Mouse (Mus musculus): ENCODE measurements around the gene Neurog2.

Neurog2 gene

GRCm38 (mm10) chr3:127633080-127634032 is at the start of gene Neurog2:
TSS of gene Neurog2 (plus strand) at chr3:127633135.
- POLR2A ChIA-PET: interaction anchor here (0.6 to 2.0 kb wide), 16 partner anchors 7 to 263 kb away, joined by 3 to 7 read pairs (median 3); partner anchors contain the start of genes Fam241a (in 1 of the 4) and Larp7 (in 1 of the 4)
- CTCF ChIA-PET: interaction anchor here (0.5 to 4.0 kb wide), 46 partner anchors 8 to 1724 kb away, joined by 3 to 30 read pairs (median 4); partner anchors contain the start of genes Alpk1 (in 2 of the 4) and Ank2 (in 1 of the 4)

GRCm38 (mm10) chr3:127597136-127597535 is 35.8 kb upstream of the Neurog2 start:
- ChIA-PET POLR2A (interaction anchor here in 1 of 4 experiments (0.6 kb wide), 1 partner anchor 652 kb away, joined by 3 read pairs; no protein-coding TSS in a partner anchor), CTCF (no interaction called here)

- POLR2A ChIA-PET: interaction anchor here in 1 of 4 experiments (0.6 kb wide), 1 partner anchor 20 kb away, joined by 3 read pairs; no protein-coding TSS in a partner anchor
- CTCF ChIA-PET: interaction anchor here in 1 of 4 experiments (0.6 kb wide), 1 partner anchor 50 kb away, joined by 6 read pairs; no protein-coding TSS in a partner anchor
Measured at GRCm38 (mm10) chr3:127608109-127608508, 24.8 kb upstream of the Neurog2 start.

- ChIA-PET CTCF (interaction anchor here (0.5 to 2.7 kb wide), 34 partner anchors 9 to 1588 kb away, joined by 3 to 30 read pairs (median 5); partner anchors contain the start of genes Alpk1 (in 1 of the 4), Larp7 (in 1 of the 4) and Zgrf1 (in 1 of the 4)), POLR2A (interaction anchor here in 3 of 4 experiments (0.6 to 1.6 kb wide), 8 partner anchors 9 to 1768 kb away, joined by 3 to 7 read pairs (median 3); no protein-coding TSS in a partner anchor)
Measured at GRCm38 (mm10) chr3:127625296-127625695, 7.6 kb upstream of the Neurog2 start.

DNA sequence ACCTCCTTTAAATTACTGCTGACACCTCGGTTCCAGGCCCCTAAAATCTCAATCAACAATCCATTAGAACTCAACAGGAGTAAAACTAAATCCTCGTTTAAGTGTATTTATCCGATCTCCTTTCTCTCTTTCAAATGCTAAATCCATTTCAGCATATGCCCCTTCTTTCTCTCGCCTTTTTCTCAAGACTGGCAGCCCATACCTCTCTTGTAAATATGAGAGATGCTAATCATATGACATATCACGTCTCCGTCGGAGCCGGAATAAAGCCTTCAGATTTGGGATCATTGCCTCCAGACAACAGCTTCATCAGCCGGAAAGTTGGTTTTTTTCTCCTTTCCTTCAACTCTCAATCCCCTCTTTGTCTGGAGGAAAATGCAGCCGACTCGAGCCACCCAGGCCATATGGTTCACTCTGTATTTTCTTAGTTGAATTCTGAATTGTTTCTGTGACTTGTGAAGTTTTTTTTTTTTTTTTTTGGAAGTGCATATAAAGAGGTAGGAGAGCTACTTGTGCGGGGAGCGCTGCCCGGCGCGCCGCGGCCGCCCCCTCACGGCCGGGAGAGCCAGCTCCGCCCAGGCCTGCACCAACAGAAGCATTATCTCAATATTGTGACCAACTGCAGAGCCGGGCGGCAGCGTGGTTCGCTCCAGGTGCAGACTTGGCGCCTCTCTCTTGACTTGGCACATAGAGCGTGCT is 7.1 kb upstream of the Neurog2 start:
- ChIA-PET CTCF (interaction anchor here (0.5 to 2.7 kb wide), 39 partner anchors 8 to 1972 kb away, joined by 3 to 30 read pairs (median 5); partner anchors contain the start of genes Alpk1 (in 1 of the 4), Larp7 (in 1 of the 4) and Zgrf1 (in 1 of the 4)), POLR2A (interaction anchor here in 3 of 4 experiments (0.6 to 1.6 kb wide), 9 partner anchors 8 to 1767 kb away, joined by 3 to 7 read pairs (median 3); no protein-coding TSS in a partner anchor)

DNA sequence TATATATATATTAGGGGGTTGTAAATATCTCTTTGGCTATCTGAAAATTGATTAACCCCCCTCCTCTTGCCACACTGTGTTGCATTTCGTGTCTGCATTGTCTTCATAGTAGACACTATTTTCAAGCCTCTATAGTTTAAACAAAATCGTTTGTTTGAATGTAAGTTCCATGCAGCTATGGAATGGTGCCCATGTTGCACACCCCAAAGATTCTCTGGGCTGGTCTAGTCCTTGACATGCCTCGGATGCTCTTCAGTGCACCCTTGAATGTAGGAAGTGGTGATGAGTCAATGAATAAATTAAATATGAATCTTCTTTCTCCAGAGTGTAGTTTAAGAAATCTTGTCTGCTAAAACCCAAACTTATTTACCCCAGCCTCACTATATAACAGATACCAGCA is 6.4 kb upstream of the Neurog2 start:
- ChIA-PET POLR2A (interaction anchor here in 2 of 4 experiments (0.6 to 1.6 kb wide), 3 partner anchors 8 to 17 kb away, joined by 3 to 7 read pairs (median 3); no protein-coding TSS in a partner anchor), CTCF (interaction anchor here (0.6 to 2.7 kb wide), 19 partner anchors 7 to 1972 kb away, joined by 3 to 30 read pairs (median 6); partner anchors contain the start of gene Alpk1 (in 1 of the 4))

- ChIA-PET CTCF (interaction anchor here (0.6 to 2.4 kb wide), 9 partner anchors 11 to 240 kb away, joined by 3 to 17 read pairs (median 3); partner anchors contain the start of gene Alpk1 (in 1 of the 4)), POLR2A (interaction anchor here in 2 of 4 experiments (0.8 to 2.2 kb wide), 6 partner anchors 13 to 169 kb away, joined by 3 to 13 read pairs (median 4); partner anchors contain the start of genes Larp7 (in 1 of the 2) and Zgrf1 (in 1 of the 2))
Measured at GRCm38 (mm10) chr3:127627151-127627955, 5.6 kb upstream of the Neurog2 start.

DNA sequence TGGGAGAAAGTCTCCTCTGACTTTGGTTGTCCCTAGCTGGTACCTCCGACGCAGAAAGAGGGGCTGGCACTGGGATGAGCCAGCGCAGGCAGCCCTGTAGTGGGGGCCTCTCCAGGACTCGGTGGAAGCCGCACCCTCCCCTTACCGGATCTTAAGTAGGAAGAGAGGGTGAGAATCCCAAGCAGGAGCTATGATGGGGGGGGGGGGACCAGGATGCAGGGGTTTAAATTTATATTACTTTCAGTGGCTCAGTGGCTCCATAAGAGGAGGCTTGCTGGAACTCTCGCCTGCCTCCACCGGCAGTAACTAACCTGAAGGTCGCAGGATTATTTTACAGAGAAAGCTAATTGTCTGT is 5.0 kb upstream of the Neurog2 start:
- CTCF ChIA-PET: interaction anchor here (0.6 to 2.4 kb wide), 9 partner anchors 10 to 382 kb away, joined by 3 to 17 read pairs (median 3); partner anchors contain the start of gene Alpk1 (in 1 of the 4)

GRCm38 (mm10) chr3:127628311-127629184 is 4.4 kb upstream of the Neurog2 start:
- ChIA-PET POLR2A (interaction anchor here in 2 of 4 experiments (0.6 to 2.2 kb wide), 9 partner anchors 12 to 896 kb away, joined by 3 to 13 read pairs (median 3); partner anchors contain the start of genes Larp7 (in 1 of the 2) and Zgrf1 (in 1 of the 2)), CTCF (interaction anchor here (0.6 to 2.4 kb wide), 7 partner anchors 11 to 381 kb away, joined by 3 to 17 read pairs (median 6); partner anchors contain the start of gene Alpk1 (in 1 of the 4))

More for the DNA sequence above, 5.0 kb upstream of the Neurog2 start:
- POLR2A ChIA-PET: interaction anchor here in 2 of 4 experiments (0.6 to 2.2 kb wide), 9 partner anchors 12 to 895 kb away, joined by 3 to 13 read pairs (median 3); partner anchors contain the start of genes Larp7 (in 1 of the 2) and Zgrf1 (in 1 of the 2)

- ChIA-PET CTCF (no interaction called here), POLR2A (interaction anchor here in 1 of 4 experiments (0.5 kb wide), 1 partner anchor 1816 kb away, joined by 3 read pairs; no protein-coding TSS in a partner anchor)
Measured at GRCm38 (mm10) chr3:127630190-127630589, 2.7 kb upstream of the Neurog2 start.

DNA sequence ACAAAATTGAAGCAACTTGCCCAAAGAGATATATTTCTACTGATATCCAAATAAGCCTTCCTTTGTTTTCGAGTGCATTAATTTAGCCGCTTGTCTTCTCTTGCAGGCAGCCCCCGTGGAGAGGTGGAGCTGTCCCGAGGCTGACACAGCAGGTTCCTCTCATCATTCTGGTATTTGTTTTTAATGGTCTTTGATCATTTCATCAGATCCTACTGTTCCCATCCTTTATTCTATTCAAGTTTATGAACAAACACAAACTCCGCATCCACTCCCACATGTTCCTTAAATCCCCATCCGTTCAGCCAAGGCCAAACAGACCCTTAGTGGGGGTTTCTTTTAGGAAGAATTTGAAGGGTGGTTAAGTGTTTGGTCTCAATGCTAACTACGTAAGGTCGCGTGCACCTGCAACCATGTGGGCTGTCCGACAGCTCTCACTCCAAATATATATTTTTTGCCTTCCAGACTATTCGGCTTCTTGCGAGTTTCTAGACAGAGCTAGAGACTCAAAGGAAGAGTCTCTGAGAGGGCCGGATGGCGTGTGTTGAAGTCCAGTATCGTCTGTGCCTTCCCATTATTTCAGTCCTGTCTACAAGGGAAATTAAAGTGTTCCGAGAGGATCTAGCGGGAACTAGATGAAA is 2.1 kb upstream of the Neurog2 start:
- ChIA-PET POLR2A (interaction anchor here in 2 of 4 experiments (0.6 kb wide), 2 partner anchors 1582 to 1843 kb away, joined by 3 read pairs; no protein-coding TSS in a partner anchor), CTCF (interaction anchor here in 1 of 4 experiments (1.4 to 4.0 kb wide), 2 partner anchors 9 to 133 kb away, joined by 6 to 21 read pairs; no protein-coding TSS in a partner anchor)

GRCm38 (mm10) chr3:127631582-127631981 is 1.4 kb upstream of the Neurog2 start:
- CTCF ChIA-PET: interaction anchor here in 1 of 4 experiments (1.4 to 4.0 kb wide), 2 partner anchors 9 to 132 kb away, joined by 6 to 21 read pairs; no protein-coding TSS in a partner anchor
- POLR2A ChIA-PET: interaction anchor here in 2 of 4 experiments (0.6 kb wide), 2 partner anchors 1581 to 1842 kb away, joined by 3 read pairs; no protein-coding TSS in a partner anchor

- ChIA-PET POLR2A (interaction anchor here (0.6 to 1.0 kb wide), 7 partner anchors 14 to 403 kb away, joined by 3 to 12 read pairs (median 3); no protein-coding TSS in a partner anchor), CTCF (interaction anchor here (0.5 to 4.0 kb wide), 25 partner anchors 9 to 1779 kb away, joined by 3 to 21 read pairs (median 4); partner anchors contain the start of genes Alpk1 (in 2 of the 4) and Ank2 (in 1 of the 4))
Measured at GRCm38 (mm10) chr3:127632531-127632930, 404 bp upstream of the Neurog2 start.

- CTCF ChIA-PET: interaction anchor here (0.5 to 4.0 kb wide), 49 partner anchors 8 to 1723 kb away, joined by 3 to 30 read pairs (median 4); partner anchors contain the start of gene Alpk1 (in 3 of the 4)
- POLR2A ChIA-PET: interaction anchor here (0.6 to 2.0 kb wide), 11 partner anchors 8 to 1975 kb away, joined by 3 to 7 read pairs (median 3); partner anchors contain the start of genes Fam241a (in 1 of the 4) and Larp7 (in 1 of the 4)
Measured at GRCm38 (mm10) chr3:127634101-127634983, 1.4 kb downstream of the Neurog2 start.

All from embryonic stem cell, embryonic (primary cell).